Mouse (Mus musculus) mesoderm, embryonic 11.5 days (tissue): Measurements from ENCODE around the gene Hoxd9.

ENCODE experiments used
- DNase-seq: peaks from one replicate; pipeline ENCODE4 v3.0.0-alpha.2; 2012; ENCODE audit warnings: low read depth, low spot score

Hoxd9 gene

GRCm38 (mm10) chr2:74732513-74733316 is 35.2 kb downstream of the Hoxd9 start:
- no peak for DNase-seq

GRCm38 (mm10) chr2:74733317-74733661 is 35.8 kb downstream of the Hoxd9 start:
- DNase-seq, result peak; percentile 87

GRCm38 (mm10) chr2:74733765-74734164 is 36.2 kb downstream of the Hoxd9 start:
- no peak for DNase-seq

GRCm38 (mm10) chr2:74734451-74734850 is 36.9 kb downstream of the Hoxd9 start:
- DNase-seq, result peak; percentile 91

- no peak for DNase-seq
These were observed 37.7 kb downstream of the Hoxd9 start for GRCm38 (mm10) chr2:74734996-74735811.

GRCm38 (mm10) chr2:74735851-74736687 is 38.5 kb downstream of the Hoxd9 start:
- no peak for DNase-seq

- no peak for DNase-seq
These were observed 39.4 kb downstream of the Hoxd9 start for GRCm38 (mm10) chr2:74736688-74737577.

GRCm38 (mm10) chr2:74737578-74738070 is 40.1 kb downstream of the Hoxd9 start:
- DNase-seq, result no peak

- peak; percentile 84 for DNase-seq
These were observed 41.3 kb downstream of the Hoxd9 start for GRCm38 (mm10) chr2:74738623-74739475.

GRCm38 (mm10) chr2:74739476-74739800 is 41.9 kb downstream of the Hoxd9 start:
- DNase-seq, result no peak

GRCm38 (mm10) chr2:74739869-74740268 is 42.3 kb downstream of the Hoxd9 start:
- no peak for DNase-seq

GRCm38 (mm10) chr2:74740311-74741091 is 43.0 kb downstream of the Hoxd9 start:
- peak; percentile 87 for DNase-seq

GRCm38 (mm10) chr2:74741252-74741978 is 43.9 kb downstream of the Hoxd9 start:
- DNase-seq, result no peak

GRCm38 (mm10) chr2:74741979-74742277 is 44.4 kb downstream of the Hoxd9 start:
- DNase-seq, result no peak

GRCm38 (mm10) chr2:74745540-74746297 is 48.2 kb downstream of the Hoxd9 start:
- peak; percentile 80 for DNase-seq

GRCm38 (mm10) chr2:74746298-74746921 is 48.9 kb downstream of the Hoxd9 start:
- peak; percentile 37 for DNase-seq

- peak; percentile 76 for DNase-seq
These were observed 49.5 kb downstream of the Hoxd9 start for GRCm38 (mm10) chr2:74747006-74747405.
